Mouse (Mus musculus): ENCODE data around the gene Arl3. TPM values are rescaled to one million over a fixed set of nuclear protein-coding genes. Genes with fewer than 3 reads are reported as not detected.

Gene Arl3
- polyA plus RNA-seq (2015; fragmentation: Nextera tagmentation; extraction: Ambion mirVana), result 74.2 and 74.4 TPM in 2 replicates

DNA sequence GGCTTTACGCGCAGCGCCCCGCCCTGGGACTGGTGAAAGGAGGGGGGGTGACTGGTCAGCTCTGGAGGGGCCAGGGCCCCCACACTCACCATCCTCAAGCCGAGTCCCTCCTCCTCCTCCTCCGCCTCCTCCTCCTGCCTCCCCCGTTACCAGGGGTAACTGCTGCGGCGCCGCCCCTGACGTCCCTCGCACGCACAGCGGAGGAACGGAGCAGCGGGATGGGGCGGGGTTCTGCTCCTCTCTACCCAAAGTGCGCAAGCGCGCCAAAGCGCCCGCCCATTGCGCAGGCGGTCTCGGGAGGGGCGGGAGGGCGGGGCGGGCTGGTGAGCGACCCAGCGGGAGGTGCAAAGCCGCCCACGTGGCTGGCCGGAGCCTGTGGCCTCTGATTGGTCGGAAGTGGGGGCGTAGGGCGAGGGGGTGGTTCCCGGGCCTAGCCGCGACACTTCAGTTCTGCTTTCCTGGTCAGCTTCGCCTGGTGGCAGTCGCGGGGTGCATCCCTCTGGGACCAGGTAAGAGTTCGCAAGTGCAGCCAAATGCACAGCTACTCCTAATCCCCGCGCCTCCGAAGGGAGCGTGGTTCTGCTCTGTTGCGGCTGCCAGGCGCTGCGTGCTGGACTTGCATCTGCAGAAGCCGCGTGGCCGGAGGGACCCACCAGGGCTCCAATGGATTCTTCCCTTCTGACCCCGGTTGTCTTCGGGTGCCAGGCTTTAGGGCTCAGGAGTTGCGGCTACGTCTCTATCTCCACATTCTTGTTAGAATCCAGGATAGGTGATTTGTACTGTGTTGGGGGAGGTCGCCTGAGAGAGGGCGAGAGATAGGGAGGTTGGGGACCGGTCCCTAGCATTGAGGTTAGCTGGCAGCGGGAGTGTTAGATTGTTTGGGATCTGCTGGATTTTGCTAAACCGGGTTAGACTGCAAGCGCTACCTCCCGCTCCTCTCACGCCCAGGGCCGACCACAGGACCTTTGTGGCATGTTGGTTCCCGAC is at the start of gene Arl3, which contains the start of gene Sfxn2:
Gene Arl3, minus strand, starts transcription at position 248 of the 987 bp plus-strand sequence.
Gene Sfxn2, plus strand, starts transcription at position 415 of the 987 bp plus-strand sequence.

GRCm38 (mm10) chr19:46598720-46599252 is 25.8 kb upstream of the Arl3 start, which contains the start of gene Wbp1l:
Gene Wbp1l, plus strand, starts transcription at chr19:46599084.

DNA sequence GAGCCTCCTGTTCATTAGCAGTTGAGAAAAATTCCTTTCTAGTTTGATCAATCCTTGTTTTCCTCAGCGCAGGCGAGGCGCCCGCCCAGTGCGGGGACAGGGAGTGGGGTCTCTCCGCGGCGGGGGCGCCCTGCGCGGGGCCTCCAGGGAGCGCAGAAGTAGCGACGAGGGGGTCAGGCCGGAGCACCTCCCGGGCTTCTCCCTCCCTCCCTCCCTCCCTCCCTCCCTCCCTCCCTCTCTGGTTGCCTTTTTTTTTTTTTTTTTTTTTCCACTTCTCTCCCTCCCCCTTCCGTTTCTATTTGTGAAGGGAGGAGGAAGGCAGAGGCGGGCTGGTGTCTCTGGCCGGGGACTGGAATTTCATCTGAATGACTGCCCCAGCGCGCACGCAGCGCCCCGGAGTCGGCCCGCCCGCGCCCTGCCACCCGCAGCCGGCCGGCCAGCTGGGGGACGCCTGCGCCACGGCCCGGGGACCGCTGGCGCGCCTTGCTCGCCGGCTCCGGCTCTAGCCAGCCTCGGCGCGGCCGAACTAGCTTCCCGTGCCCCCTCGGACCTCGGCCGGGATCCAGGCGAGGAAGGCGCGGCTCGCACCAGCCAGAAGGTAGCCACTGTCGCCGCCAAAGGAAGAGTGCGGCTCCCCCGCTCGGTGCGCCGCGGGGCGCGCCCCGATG is 71.5 kb downstream of the Arl3 start, which contains the start of gene Trim8:
Gene Trim8, plus strand, starts transcription at position 302 of the 668 bp plus-strand sequence.

Other genes with a start within 250 kb of the Arl3 start
- 1.5 and 1.6 TPM in 2 replicates for gene Psd, start 246.0 kb downstream of the Arl3 start, polyA plus RNA-seq (2015; fragmentation: Nextera tagmentation; extraction: Ambion mirVana)
- 7.3 and 8.7 TPM in 2 replicates for gene Fbxl15, start 245.0 kb downstream of the Arl3 start, polyA plus RNA-seq (2015; fragmentation: Nextera tagmentation; extraction: Ambion mirVana)
- 141 and 149 TPM in 2 replicates for gene Cuedc2, start 234.5 kb downstream of the Arl3 start, polyA plus RNA-seq (2015; fragmentation: Nextera tagmentation; extraction: Ambion mirVana)
- 1.6 and 2.4 TPM in 2 replicates for gene Mfsd13a, start 232.1 kb downstream of the Arl3 start, polyA plus RNA-seq (2015; fragmentation: Nextera tagmentation; extraction: Ambion mirVana)
- 1.2 and 1.4 TPM in 2 replicates for gene 2310034G01Rik, start 222.9 kb downstream of the Arl3 start, polyA plus RNA-seq (2015; fragmentation: Nextera tagmentation; extraction: Ambion mirVana)
- gene Actr1a, start 177.4 kb downstream of the Arl3 start, polyA plus RNA-seq (2015; fragmentation: Nextera tagmentation; extraction: Ambion mirVana), result 64.6 and 72.9 TPM in 2 replicates
- gene Sufu, start 176.3 kb downstream of the Arl3 start, polyA plus RNA-seq (2015; fragmentation: Nextera tagmentation; extraction: Ambion mirVana), result 9.9 and 10.8 TPM in 2 replicates
- 13.8 and 14.1 TPM in 2 replicates for gene Trim8, start 71.5 kb downstream of the Arl3 start, polyA plus RNA-seq (2015; fragmentation: Nextera tagmentation; extraction: Ambion mirVana)
- gene Sfxn2, start 167 bp upstream of the Arl3 start, polyA plus RNA-seq (2015; fragmentation: Nextera tagmentation; extraction: Ambion mirVana), result 7.5 and 8.7 TPM in 2 replicates
- gene Wbp1l, start 25.9 kb upstream of the Arl3 start, polyA plus RNA-seq (2015; fragmentation: Nextera tagmentation; extraction: Ambion mirVana), result 32.4 and 32.7 TPM in 2 replicates
- gene Cyp17a1, start 100.0 kb upstream of the Arl3 start, polyA plus RNA-seq (2015; fragmentation: Nextera tagmentation; extraction: Ambion mirVana), result 0.12 TPM in 1 of 2 replicates, not detected in the other
- gene Borcs7, start 116.7 kb upstream of the Arl3 start, polyA plus RNA-seq (2015; fragmentation: Nextera tagmentation; extraction: Ambion mirVana), result 17.1 and 18.7 TPM in 2 replicates
- 42.1 and 44.6 TPM in 2 replicates for gene As3mt, start 134.3 kb upstream of the Arl3 start, polyA plus RNA-seq (2015; fragmentation: Nextera tagmentation; extraction: Ambion mirVana)
- gene Cnnm2, start 188.4 kb upstream of the Arl3 start, polyA plus RNA-seq (2015; fragmentation: Nextera tagmentation; extraction: Ambion mirVana), result 1.3 and 3.0 TPM in 2 replicates

All from skeletal muscle tissue, postnatal 0 days (tissue).